Mouse (Mus musculus) adrenal gland, adult (tissue): ENCODE data around the gene Manbal.
"Not testable (repeated sequence)": the region's sequence is repeated elsewhere in the genome, so short reads cannot be mapped to it uniquely, and the experiment has no call there.

Source experiments
- DNase-seq, 2 experiments: peaks; one replicate each; pipeline ENCODE4 v3.0.0; 2022 to 2023; ENCODE audit warnings: low spot score in 1 of 2; ENCODE audit not compliant: inconsistent age in 2 of 2

The Manbal gene

DNA sequence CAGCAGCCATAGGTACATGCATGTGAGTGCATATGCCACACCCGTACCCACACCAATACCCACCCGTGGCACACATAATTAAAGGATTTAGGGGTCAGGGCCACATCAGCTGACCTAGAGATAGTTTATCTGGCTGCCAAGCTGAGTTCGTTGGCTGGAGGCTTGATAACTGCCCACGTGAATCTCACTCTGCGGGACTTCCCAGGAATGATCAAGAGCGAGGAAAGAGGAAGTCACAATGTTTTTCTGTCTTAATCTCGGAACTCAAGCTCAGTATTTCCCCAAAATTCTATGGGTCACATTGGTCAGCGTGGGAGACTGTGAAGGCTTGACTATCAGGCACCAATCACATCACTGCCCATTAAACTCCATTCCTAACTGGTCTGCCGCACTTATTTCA, 632 bp upstream of the Manbal start:
- peak in 1 of 2 experiments; percentile 38 for DNase-seq

GRCm38 (mm10) chr2:157367991-157368390, 597 bp downstream of the Manbal start:
- no peak for DNase-seq

DNA sequence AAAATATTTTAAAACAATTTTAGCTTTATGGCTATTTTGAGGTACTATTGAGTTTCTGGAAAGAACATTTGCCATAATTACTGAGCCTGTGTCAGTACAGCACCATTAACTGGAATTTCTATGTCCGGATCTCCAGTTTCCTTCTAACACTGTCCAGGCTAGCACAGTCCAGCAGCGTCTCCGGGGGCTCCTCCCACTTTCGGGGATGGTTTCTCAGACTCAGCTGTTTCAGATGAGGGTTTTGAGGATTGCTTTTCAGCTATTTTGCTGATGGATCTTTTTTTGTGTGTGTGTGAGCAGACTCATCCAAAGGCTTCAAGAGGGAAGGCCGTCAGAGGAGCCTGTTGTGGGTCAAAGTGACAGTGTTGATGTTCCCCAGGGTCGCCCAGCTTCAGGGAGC, 4.3 kb downstream of the Manbal start:
- DNase-seq, result no peak

- no peak for DNase-seq
Measured at GRCm38 (mm10) chr2:157373681-157374080, 6.3 kb downstream of the Manbal start.

- DNase-seq, result no peak
Measured at GRCm38 (mm10) chr2:157375051-157375450, 7.7 kb downstream of the Manbal start.

- DNase-seq, result peak; percentile 22 to 52
Measured at GRCm38 (mm10) chr2:157375794-157376757, 8.7 kb downstream of the Manbal start.

DNA sequence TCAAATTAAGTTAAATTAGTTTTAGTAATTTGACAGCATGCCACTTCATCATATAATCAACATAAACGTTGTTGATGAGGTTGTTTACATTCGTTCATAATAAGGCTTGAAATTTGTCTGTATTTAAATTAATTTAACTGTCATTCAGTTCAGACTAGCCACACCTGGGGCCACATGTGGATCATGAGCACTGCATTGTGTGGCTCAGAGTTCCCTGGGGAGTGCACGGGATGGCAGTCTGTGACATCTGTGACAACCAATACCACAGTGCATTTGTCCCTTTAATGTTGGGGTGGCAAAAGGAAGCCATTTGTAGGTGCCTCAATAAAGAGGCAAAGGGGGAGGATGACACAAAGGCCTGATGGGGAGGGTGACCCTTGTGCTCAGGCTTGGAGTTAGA, 9.6 kb downstream of the Manbal start:
- DNase-seq, result no peak

- no peak for DNase-seq
Measured at GRCm38 (mm10) chr2:157384836-157385235, 17.4 kb downstream of the Manbal start.

- not testable (repeated sequence) for DNase-seq
Measured at GRCm38 (mm10) chr2:157388901-157389590, 21.7 kb downstream of the Manbal start.

GRCm38 (mm10) chr2:157389591-157389921, 22.2 kb downstream of the Manbal start:
- no peak for DNase-seq

DNA sequence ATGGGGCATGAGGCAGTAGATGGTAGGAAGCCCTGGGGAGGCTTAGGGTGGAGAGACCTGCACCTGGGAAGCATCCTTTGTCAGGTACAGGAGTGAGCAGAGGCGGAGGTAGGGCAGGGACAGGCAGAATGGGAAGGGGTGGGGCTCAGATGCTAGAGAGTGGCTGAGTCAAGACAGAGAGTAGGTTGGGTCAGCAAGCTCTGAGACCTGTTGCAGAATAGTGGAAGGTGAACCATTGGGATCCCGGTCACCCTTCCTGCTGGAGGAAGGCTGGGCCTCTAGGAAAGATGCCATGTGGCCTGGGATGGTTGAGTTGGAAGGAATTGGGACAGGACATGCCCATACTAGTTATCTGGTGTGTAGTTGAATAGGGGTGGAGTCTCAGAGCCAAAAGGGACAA, 24.9 kb downstream of the Manbal start:
- DNase-seq, result no peak

DNA sequence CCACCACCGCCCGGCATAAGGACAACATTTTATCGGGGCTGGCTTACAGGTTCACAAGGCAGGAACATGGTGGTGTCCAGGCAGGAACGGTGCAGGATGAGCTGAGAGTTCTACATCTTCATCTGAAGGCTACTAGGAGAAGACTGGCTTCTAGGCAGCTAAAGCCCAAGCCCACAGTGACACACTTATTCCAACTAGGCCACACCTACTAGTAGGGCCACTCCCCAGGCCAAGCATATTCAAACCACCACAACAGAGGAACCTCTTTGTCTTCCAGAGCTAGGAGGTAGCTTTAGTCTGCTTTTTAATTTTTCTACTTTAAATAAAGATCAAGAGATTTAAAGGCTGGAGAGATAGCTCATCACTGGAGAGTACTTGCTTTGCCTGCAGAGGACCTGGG, 26.2 kb downstream of the Manbal start:
- no peak for DNase-seq

DNA sequence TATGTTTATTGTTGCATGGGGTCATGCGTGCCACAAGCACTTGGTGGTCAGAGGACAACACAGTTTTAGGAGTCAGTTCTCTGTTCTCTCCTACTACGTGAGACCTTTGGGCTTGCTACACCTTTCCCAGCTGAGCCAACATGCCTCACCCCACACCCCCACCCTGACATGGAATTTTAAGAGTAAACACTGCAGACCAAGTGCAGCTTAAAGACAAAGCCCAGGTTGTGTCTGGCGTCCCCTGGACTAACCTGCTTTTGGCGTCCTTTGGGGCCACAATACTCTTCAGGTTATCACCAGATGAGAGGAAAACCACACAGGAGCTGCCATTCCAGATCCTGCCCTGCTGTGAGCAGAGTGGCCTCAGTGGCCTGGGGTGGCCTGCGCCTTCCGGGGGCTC, 27.5 kb downstream of the Manbal start:
- no peak for DNase-seq

GRCm38 (mm10) chr2:157395371-157395770, 28.0 kb downstream of the Manbal start:
- no peak for DNase-seq

GRCm38 (mm10) chr2:157395960-157396359, 28.6 kb downstream of the Manbal start:
- no peak for DNase-seq

DNA sequence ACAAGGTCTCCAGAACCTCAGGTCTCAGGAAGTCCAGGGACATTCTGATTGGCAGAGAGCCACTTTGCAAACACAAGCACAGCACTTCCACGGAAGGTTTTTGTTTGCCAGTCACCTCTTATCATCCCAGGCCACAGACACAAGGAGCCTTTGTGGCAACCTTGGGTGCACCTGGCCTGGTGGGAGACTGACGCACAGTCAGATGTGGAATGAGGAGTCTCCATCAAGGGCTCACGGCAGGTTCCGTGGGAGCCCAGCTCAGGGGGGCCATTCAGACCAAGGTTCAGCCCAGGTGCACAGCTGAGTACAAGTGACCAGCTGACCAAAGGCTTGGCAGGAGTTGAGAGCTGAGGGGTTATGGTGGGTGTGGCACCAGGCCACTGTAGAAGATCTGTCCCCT, 30.0 kb downstream of the Manbal start:
- no peak for DNase-seq

DNA sequence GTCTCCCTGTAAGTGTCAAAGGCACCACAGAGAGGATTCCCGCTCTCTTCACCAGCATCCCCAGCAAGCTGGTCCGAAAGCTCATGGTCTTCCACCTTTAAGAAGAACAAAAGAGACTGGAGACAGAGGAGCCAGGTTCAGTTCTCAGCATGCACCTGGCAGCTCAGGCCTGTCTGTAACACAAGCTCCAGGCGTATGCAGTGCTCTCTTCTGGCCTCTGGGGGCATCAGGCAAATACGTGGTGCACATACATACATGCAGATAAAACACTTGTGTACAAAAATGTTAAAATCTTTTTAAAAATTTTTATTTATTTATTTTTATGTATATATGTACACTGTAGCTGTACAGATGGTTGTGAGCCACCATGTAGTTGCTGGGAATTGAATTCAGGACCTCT, 31.1 kb downstream of the Manbal start:
- no peak for DNase-seq

DNA sequence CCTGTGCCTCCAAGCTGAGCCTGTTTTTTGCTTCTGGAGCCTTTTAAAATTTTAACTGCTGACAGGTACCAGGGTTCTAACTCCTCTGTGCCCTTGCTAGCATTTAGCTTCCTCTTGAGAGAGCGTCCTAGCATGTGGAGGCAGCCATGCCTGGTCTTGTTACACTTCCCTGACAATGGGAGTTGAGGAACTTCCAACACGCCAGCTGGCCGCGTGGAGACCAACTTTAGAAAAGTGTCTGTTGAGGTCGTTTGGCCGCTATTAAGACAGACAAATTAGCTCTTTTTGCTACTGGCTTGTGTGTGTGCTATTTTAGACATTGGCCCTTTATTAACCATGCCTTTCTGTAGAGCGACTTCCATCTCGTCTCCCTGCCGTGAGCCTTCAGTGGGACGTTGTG, 32.4 kb downstream of the Manbal start:
- no peak for DNase-seq

GRCm38 (mm10) chr2:157400491-157400890, 33.1 kb downstream of the Manbal start:
- DNase-seq, result no peak

DNA sequence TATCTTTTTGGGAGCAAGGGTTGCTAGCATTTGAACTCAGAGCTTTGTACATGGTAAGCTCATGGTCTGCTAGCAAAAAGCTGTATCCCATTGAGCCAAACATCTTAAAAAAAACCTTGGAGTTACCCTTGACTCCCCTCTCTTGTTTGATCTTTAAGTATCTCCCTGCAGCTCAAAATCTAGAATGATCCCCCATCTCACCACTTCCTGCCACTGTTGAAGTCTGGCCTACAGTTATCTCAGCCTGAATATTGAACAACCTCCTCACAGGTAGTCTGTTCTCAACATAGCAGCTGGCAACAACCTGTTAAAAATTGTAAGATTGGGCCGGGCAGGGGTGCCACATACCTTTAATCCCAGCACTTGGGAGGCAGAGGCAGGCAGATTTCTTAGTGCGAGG, 33.9 kb downstream of the Manbal start:
- no peak for DNase-seq

GRCm38 (mm10) chr2:157407596-157407995, 40.2 kb downstream of the Manbal start:
- peak; percentile 54 to 76 for DNase-seq

DNA sequence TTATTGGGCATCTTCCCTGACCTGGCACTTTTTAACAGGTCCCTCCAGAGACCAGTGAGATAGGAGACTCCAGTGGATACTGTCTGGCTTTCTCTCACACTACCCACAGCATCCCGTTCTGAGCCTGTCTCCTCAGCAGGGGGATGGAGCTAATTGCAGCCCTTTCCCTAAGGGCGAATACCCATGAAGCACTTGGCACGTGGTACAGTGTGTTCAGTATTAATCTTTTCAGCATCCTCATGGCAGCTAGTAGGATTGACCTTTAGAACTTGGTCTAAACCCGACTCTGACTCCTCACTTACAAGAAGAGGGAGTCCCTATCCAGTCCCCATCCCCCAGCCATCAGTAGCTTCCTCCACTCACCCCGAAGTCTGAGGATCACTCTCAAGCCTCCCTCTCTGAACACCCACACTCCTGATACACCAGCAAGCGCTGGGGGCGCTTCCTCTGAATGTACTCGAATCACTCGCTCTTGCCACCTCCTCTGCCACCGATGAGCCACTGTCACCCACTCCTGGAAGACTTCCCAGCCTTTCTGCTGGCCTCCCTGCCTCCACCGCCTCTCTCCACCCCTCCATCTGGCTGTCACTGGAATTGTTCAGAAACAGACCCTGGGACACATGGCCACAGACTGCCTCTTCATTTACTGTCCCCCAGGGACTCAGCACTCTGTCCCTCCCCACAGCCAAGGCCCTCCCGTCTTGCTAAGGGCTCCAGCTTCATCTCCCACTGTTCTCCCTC, 42.6 kb downstream of the Manbal start:
- DNase-seq, result no peak
